Mouse (Mus musculus): ENCODE data around the gene Rasef. TPM values are rescaled to one million over a fixed set of nuclear protein-coding genes. Genes with fewer than 3 reads are reported as not detected.

Rasef gene
- polyA plus RNA-seq (2015; fragmentation: Nextera tagmentation; extraction: Ambion mirVana): 1.1 and 1.4 TPM in 2 replicates

DNA sequence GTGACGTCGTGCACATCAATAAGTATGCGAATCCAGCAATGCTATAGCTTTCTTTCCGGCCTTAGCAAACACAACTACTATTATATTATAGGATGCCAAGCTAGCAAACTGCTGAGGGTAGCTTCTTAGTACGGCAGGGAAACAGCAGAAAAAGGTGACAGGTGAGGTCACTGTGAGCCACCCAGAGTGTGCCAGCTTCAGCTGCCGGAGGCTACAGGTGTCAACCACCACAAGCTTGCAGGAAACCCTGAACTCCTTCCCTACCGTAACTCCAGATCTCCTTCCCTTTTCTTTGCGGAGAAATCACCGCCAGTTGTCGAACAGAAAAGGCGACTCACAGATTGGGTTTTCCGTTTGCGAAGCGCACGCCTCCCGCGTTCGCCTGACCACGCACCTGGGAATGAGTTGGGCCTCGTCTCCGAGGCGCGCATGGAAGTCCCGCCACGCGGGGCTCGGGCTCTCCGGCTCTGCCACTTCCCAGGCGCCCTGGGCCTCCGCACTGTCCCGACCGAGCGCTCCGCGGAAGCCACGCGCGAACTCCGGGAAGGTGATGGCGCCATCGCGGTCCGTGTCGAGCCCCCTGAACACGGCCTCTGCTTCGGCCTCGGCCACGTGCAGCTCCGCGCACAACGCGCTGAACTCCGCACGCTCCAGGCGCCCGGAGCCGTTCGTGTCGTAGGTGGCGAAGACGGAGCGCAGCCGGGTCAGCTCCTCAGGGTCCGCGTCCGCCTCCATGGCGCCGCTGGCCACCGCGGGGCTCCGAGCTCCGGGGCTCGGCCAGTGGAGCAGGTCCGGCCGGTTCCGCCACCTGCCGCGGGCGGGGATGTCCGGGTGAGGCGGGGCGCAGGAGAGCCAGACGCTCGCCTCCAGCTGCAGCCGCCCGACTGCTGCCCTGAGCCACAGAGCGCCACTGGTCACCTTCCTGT lies at the start of gene Rasef:
Gene Rasef, minus strand, starts transcription at position 735 of the 926 bp plus-strand sequence.
- Histone ChIP-seq H3K4me3 (peak within 1 kb of the TSS; percentile 55), H3K27me3 (peaks cover 28% of the 10 kb centered on the region), H3K9ac (peak within 1 kb of the TSS; percentile 63), H3K27ac (no peak within 1 kb of the TSS), H3K4me2 (replicated peaks) (peak within 1 kb of the TSS; percentile 98), H3K4me1 (peaks cover 15% of the 10 kb centered on the region), H3K36me3 (no peaks in the 10 kb centered on the region), H3K9me3 (no peaks in the 10 kb centered on the region)
- peak; percentile 74 for ATAC-seq (ENCODE audit: low FRiP score, low read depth)
- 4% methylated on average over 87 of the region's 87 CpGs for WGBS

DNA sequence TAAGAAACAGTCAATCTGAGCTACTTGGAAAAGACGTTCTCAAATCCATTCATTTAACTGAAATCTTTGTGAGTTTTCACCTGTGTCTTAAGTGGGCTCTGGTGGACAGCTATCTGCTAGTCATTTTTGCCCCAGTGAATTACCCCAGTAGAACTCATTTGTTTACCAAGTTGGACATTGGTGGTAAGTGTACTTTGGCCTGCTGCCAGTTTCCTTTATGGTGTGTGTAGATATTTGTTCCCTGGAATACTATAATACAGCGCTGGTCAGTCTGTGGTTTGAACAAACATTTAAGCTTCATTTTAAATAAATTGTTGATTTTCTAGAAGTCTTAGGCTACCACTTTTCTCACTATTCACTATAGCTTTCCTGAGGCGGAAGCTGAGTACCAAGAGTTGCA lies 35.8 kb upstream of the Rasef start:
- Histone ChIP-seq H3K4me1 (no peaks in the 10 kb centered on the region), H3K9me3 (no peaks in the 10 kb centered on the region), H3K36me3 (no peaks in the 10 kb centered on the region), H3K27ac (no peak overlapping the region), H3K27me3 (no peaks in the 10 kb centered on the region), H3K4me3 (no peak overlapping the region), H3K9ac (no peak overlapping the region), H3K4me2 (replicated peaks) (no peak overlapping the region)
- WGBS: 84% methylated on average over 3 of the region's 3 CpGs
- no peak for ATAC-seq (ENCODE audit: low FRiP score, low read depth)

DNA sequence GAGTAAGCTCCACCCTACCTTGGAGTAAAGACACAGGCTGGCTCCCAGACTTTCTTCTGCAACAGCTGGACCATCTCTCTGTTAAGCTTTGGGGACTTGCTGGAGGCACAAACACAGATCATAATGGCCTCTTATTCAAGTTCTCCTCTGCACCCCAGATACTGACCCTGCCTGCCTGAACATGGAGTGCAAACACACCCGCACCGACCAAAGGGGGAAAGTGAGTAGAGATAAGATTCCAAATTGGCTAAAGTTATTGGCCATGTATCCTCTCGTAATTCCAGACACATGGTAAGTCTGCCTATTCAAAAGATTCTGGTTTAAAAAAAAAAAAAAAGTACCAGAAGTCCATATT lies 369 bp upstream of the Rasef start:
- peak overlapping the region; percentile 98 for H3K4me2 ChIP-seq (replicated peaks)
- peak overlapping the region; percentile 63 for H3K9ac ChIP-seq
- peaks cover 28% of the 10 kb centered on the region for H3K27me3 ChIP-seq
- no peak overlapping the region for H3K27ac ChIP-seq
- H3K4me3 ChIP-seq: peak overlapping the region; percentile 55
- H3K9me3 ChIP-seq: no peaks in the 10 kb centered on the region
- peaks cover 15% of the 10 kb centered on the region for H3K4me1 ChIP-seq
- WGBS: 41% methylated on average over 3 of the region's 3 CpGs
- no peaks in the 10 kb centered on the region for H3K36me3 ChIP-seq
- peak; percentile 31; the same call in 1 of the 2 replicates for ATAC-seq (ENCODE audit: low FRiP score, low read depth)

DNA sequence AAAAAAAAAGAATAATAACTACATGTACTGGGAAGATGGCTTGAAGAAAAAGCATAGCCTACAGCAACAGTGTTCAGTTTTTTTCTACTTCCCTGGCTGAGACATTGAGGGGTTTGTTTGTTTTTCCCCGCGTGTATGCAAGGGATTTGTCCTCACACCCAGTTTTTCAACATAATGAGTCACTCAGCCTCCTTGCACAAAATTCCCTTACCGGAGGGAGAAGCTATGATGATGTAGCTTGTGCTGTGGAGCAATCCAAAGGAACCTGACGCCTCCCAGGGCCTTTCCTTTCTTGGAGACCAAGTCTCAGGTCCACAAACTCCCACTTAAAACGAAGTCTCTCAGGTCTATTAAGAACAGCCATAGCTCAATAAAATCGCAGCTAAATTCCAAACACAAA lies 1.3 kb downstream of the Rasef start:
- Histone ChIP-seq H3K9me3 (no peaks in the 10 kb centered on the region), H3K4me2 (replicated peaks) (peak overlapping the region; percentile 98), H3K36me3 (no peaks in the 10 kb centered on the region), H3K27me3 (peaks cover 28% of the 10 kb centered on the region), H3K9ac (no peak overlapping the region), H3K4me1 (peaks cover 15% of the 10 kb centered on the region), H3K27ac (no peak overlapping the region), H3K4me3 (no peak overlapping the region)
- ATAC-seq (ENCODE audit: low FRiP score, low read depth): no peak; the same call in 1 of the 2 replicates
- 25% methylated on average over 6 of the region's 6 CpGs for WGBS

DNA sequence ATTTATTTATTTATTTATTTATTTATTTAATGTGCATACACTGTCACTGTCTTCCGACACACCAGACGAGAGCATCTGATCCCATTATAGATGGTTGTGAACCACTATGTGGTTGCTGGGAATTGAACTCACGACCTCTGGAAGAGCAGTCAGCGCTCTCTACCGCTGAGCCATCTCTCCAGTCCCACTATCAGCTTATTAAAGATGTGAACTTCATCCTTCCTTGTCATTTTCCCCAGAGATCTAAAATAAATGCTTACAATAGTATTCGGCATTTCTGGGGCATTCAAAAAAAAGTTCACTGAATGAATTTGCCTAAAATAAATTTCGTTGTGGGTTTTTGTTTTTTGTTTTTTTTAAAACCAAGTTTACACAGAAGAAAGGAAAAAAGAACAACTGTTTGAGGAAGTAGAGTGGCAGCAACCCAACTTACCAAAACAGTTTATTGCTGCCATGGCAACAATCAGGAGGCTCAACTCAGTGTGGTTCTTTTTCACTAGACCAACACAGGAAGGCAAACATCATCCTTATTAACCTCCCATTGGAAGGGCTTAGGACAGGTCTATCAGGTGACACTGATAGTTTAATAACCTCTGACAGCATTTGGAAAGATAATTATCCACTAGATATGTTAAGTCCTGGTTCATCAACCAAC lies 2.6 kb downstream of the Rasef start:
- Histone ChIP-seq H3K27me3 (peaks cover 28% of the 10 kb centered on the region), H3K4me3 (no peak overlapping the region), H3K4me2 (replicated peaks) (no peak overlapping the region), H3K36me3 (no peaks in the 10 kb centered on the region), H3K4me1 (peaks cover 15% of the 10 kb centered on the region), H3K9me3 (no peaks in the 10 kb centered on the region), H3K27ac (no peak overlapping the region), H3K9ac (no peak overlapping the region)
- 95% methylated on average over 7 of the region's 7 CpGs for WGBS
- ATAC-seq (ENCODE audit: low FRiP score, low read depth): no peak

DNA sequence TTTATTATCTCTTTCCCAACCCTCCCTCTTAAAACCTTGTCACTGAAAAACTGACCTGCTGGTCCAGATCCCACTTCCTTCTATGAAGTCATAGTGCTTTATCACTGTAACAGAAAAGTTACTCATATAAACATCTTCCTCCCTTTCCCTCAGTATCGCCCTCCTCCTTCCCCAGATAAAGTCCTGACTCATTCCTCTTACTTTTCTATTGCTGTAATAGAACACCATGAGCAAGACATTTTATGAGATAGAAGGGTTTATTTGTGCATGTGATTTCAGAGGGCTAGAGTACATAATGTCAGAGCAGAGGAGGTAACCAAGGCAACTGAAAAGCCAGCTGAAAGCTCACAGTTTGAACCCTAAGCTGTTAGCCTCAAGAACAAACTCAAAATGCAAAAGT lies 6.6 kb downstream of the Rasef start:
- WGBS: 81% methylated on average over 1 of the region's 1 CpGs
- H3K4me3 ChIP-seq: no peak overlapping the region
- ATAC-seq (ENCODE audit: low FRiP score, low read depth): no peak
- H3K4me1 ChIP-seq: no peaks in the 10 kb centered on the region
- H3K4me2 ChIP-seq (replicated peaks): no peak overlapping the region
- no peaks in the 10 kb centered on the region for H3K36me3 ChIP-seq
- H3K9me3 ChIP-seq: no peaks in the 10 kb centered on the region
- no peaks in the 10 kb centered on the region for H3K27me3 ChIP-seq
- no peak overlapping the region for H3K9ac ChIP-seq
- H3K27ac ChIP-seq: no peak overlapping the region

DNA sequence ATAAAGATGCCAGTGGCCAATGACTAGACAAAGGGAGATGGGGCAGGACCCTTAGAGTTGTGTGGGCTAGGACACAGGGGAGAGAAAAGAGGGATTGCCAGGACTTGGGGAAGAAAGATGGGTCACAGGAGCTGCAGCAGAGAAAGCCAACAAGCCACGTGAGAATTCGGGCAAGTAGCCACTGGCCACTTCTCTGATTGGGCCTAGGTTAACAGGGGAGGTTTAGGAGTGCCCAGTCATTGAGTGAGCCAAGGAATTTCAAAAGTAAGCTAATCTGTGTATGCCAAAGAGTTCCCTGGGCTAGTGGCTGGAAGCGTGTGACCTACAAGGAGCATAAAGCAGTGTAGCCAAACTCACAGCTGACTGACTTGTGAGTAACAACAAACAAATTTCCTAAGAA lies 9.7 kb downstream of the Rasef start:
- Histone ChIP-seq H3K4me1 (no peaks in the 10 kb centered on the region), H3K4me2 (replicated peaks) (no peak overlapping the region), H3K9me3 (no peaks in the 10 kb centered on the region), H3K27me3 (no peaks in the 10 kb centered on the region), H3K36me3 (no peaks in the 10 kb centered on the region), H3K9ac (no peak overlapping the region), H3K27ac (no peak overlapping the region), H3K4me3 (no peak overlapping the region)
- 85% methylated on average over 3 of the region's 3 CpGs for WGBS
- no peak for ATAC-seq (ENCODE audit: low FRiP score, low read depth)

DNA sequence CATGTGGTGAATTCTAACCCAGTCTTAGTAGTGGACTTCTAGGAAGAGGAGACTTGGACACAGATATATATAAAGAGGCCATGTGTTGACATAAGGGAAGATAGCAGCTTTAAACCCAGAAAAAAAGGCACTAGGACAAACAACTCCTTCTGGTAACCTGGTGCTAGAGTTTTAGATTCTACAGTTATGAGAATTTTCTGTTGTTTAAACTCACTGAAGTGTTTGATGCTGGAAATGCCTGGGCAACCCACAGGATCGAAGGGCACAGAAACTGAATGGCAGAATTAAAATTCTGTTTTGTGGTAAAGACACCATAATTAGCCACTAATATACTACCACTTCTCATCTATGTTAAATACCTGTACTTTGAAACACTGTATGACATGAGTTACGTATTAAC lies 15.5 kb downstream of the Rasef start:
- no peaks in the 10 kb centered on the region; the same call in 1 of the 2 replicates for H3K4me1 ChIP-seq
- no peaks in the 10 kb centered on the region for H3K9me3 ChIP-seq
- no peak overlapping the region for H3K27ac ChIP-seq
- H3K4me3 ChIP-seq: no peak overlapping the region
- ATAC-seq (ENCODE audit: low FRiP score, low read depth): no peak
- no peak overlapping the region for H3K4me2 ChIP-seq (replicated peaks)
- no peak overlapping the region for H3K9ac ChIP-seq
- H3K27me3 ChIP-seq: no peaks in the 10 kb centered on the region
- WGBS: 94% methylated on average over 2 of the region's 2 CpGs
- no peaks in the 10 kb centered on the region for H3K36me3 ChIP-seq

DNA sequence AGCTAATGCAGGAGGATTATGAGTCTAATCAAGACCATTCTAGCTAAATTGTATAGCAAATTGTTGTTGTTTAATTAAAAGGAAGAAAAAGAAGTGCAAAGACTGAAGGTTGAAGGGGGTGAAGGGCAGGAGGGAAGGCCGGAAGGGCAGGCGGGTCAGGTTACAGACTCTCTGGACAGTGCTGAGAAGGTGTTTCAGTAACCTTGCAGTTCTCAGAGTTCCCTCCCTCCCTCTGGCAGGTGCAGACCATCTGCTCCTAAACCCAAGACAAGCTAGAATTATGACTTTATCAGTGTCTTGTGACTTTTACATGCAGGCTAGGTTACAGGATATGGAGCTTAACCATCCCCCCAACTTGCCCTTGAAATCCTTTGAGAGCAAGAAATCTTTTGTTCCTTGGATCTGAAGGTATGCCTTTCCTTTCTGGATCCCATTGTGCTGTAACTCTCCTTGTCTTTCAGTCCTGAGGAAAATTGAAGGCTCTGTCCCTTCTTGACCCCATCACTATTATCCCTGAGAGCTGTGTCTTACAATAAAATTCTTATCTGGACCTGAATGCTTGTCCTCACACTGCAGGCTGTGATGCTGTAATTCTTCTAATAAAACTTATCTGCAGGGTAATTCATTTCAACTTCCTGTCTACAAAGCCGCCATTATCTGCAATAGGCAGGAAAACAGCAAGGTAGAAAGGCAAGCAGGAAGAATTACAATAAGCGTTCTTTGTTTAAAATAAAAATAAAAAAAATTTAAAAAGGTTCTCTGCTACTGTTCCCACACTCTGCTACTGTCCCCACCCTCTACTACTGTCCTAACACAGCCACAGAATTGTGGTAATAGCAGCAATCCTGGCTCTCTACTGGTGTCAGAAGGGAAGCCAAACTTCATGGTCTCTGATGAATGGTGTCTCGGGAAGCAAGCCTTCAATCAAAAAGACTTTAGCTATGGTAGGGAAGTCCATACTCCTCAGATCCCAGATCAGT lies 16.7 kb downstream of the Rasef start:
- H3K4me1 ChIP-seq: no peaks in the 10 kb centered on the region; the same call in 1 of the 2 replicates
- 43% methylated on average over 5 of the region's 5 CpGs for WGBS
- H3K4me2 ChIP-seq (replicated peaks): no peak overlapping the region
- H3K9me3 ChIP-seq: no peaks in the 10 kb centered on the region
- H3K27ac ChIP-seq: no peak overlapping the region
- no peak overlapping the region for H3K9ac ChIP-seq
- no peak overlapping the region for H3K4me3 ChIP-seq
- no peaks in the 10 kb centered on the region for H3K27me3 ChIP-seq
- no peak for ATAC-seq (ENCODE audit: low FRiP score, low read depth)
- H3K36me3 ChIP-seq: no peaks in the 10 kb centered on the region

DNA sequence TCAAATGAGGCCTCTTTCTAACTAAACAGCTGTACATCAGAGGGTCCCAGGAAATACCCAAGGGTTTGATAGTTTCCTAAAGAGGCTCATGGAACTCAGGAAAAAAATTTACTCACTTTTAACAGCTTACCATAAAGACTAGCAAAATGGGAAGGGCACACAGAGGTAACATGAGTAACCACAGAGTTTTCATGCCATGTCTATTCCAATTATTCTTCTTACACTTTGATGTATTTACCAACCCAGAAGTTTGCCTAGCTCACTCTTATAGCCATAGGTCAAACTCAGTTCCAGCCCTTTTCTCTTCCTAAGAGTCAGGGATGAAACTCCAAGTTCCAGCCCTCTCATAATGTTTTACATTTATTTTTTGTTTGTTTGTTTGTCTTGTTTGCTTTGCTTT lies 18.8 kb downstream of the Rasef start:
- H3K9ac ChIP-seq: no peak overlapping the region
- no peaks in the 10 kb centered on the region for H3K27me3 ChIP-seq
- H3K36me3 ChIP-seq: no peaks in the 10 kb centered on the region
- no peak overlapping the region for H3K4me3 ChIP-seq
- H3K4me2 ChIP-seq (replicated peaks): no peak overlapping the region
- no peak for ATAC-seq (ENCODE audit: low FRiP score, low read depth)
- no peak overlapping the region for H3K27ac ChIP-seq
- H3K9me3 ChIP-seq: no peaks in the 10 kb centered on the region
- no peaks in the 10 kb centered on the region; the same call in 1 of the 2 replicates for H3K4me1 ChIP-seq

DNA sequence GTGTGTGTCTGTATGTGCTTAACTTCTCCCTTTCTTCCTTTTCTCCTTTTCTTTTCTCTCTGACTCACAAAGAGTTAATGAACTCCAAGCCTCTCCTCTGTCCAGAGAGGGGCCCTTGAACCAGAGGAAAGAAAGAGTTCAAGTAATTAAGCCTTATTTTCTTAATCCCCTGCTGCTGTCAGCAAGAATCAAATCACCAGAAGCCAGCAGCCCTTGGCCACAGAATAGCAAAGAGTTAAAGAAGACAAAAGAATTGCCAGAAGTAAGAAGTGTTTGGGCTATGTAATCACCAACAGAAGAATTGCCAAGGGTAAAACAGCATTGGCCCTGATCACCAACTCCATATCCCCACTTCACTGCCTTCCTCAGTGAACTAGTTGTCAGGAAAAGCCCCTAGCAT lies 20.2 kb downstream of the Rasef start:
- Histone ChIP-seq H3K27ac (no peak overlapping the region), H3K4me3 (no peak overlapping the region), H3K4me1 (no peaks in the 10 kb centered on the region; the same call in 1 of the 2 replicates), H3K4me2 (replicated peaks) (no peak overlapping the region), H3K9ac (no peak overlapping the region), H3K9me3 (no peaks in the 10 kb centered on the region), H3K36me3 (no peaks in the 10 kb centered on the region), H3K27me3 (no peaks in the 10 kb centered on the region)
- no peak for ATAC-seq (ENCODE audit: low FRiP score, low read depth)

DNA sequence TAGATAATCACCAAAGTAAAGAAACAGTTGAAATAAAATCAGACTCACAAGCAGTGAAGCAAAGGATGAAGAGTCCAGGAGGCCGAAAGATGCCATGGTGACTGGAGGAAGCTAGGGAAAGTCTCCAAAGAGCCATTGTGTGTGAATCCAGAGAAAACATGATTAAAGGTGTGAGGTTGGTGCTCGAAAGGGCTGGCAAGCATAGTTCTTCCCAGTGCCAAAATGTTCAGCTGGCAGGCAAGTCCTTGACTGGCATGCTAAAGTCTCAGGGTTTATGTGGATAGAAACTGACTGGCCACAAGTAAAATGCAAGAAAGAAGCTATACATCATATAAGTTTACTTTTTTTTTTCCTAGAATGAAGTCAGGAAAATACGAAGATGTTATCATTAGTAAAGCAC lies 22.6 kb downstream of the Rasef start:
- no peak for ATAC-seq (ENCODE audit: low FRiP score, low read depth)
- Histone ChIP-seq H3K36me3 (no peaks in the 10 kb centered on the region), H3K4me3 (no peak overlapping the region), H3K9ac (no peak overlapping the region), H3K9me3 (no peaks in the 10 kb centered on the region), H3K27ac (no peak overlapping the region), H3K4me2 (replicated peaks) (no peak overlapping the region), H3K27me3 (no peaks in the 10 kb centered on the region), H3K4me1 (no peaks in the 10 kb centered on the region)
- 87% methylated on average over 3 of the region's 3 CpGs for WGBS

All from limb, embryonic 13.5 days (tissue).